Mouse (Mus musculus) subcutaneous adipose tissue, adult 2 months (tissue): Measurements from ENCODE around the gene Wbp1. TPM values are rescaled to one million over a fixed set of nuclear protein-coding genes. Genes with fewer than 3 reads are reported as not detected.

Experiments
- polyA plus RNA-seq: library from polyadenylated mRNA; depleted of rRNA; stranded (reverse); fragments of >200 nt; gene quantifications from 2 replicates; pipeline ENCODE4 v1.2.3, GENCODE M21; 2012; ENCODE audit warnings: low replicate concordance; rRNA removed

Gene Wbp1
- 165 and 170 TPM in 2 replicates for polyA plus RNA-seq

DNA sequence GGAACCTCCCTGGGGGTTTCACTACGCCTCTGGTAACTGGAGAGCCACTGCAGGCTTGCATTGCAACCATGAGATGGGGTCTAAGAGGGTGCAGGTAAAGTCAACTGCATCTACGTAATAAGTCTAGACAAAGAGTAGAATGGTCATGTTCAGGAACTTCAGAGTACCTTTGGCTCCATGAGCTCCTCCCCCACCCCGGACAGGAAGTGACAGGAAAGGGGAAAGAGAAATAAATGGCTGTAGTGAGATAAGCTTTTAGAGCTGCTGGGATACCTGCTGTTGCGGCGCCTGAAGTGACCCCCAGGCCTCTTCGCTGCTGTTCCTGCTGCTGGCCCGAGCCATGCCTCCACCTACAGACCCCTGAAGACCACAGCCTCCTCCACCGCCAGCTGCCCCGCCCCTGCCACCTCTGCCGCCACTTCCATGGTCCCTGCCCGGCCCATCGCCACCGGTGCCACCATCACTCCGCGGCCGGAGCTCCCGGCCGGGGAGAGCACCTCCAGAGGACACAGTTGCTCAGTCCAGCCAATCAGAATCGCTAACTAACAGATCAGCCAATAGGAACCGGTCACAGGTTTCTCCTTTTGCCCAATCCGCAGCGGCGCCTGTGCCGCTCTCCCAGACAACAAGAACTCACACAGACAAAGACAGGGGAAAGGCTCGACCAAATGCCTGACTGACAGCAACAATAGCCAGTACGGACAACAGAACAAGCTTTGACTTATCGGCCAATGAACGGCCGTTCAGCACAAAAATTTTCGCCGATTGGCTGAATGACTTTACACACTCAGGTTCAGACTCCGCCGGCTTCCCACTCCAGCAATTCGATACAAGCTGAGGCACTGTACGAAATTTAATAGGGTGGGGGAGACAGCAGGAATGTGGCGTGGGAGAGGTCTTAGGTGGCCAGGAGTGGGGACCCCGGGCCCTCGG lies at the start of gene Wbp1:
Gene Wbp1, minus strand, starts transcription at position 630 of the 933 bp plus-strand sequence.

DNA sequence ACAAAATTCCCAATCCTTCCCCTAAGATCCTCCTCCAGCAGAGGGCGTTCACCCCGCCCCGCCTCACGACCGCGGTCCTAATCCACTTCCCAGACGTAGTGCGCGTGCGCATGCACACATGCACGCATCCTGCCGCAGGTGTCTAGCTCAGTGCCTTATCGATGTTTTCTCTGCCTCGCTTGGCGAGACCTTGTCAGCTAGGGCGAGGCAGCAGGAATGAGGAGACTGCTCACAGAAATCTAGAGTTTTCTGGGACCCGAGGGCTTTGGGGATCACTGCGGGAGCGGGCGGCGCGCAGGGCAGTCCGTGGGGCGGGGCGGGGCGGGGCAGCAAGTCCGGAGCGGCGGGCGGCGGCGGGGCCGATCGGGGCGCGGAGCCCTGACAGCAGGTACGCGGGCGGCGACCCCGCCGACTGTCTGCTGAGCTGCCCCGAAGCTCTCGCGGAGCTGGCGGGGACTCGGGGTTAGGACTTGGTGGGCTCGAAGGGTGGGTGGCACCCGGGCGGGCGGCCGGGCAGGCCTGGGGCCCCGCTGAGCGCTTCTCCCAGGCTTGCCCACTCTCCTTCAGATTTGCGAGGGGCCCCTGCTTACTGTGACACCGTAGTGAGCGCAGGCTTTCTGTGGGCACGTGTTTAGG lies 44.4 kb upstream of the Wbp1 start, which contains the start of gene Dctn1:
Gene Dctn1, plus strand, starts transcription at position 314 of the 636 bp plus-strand sequence.

DNA sequence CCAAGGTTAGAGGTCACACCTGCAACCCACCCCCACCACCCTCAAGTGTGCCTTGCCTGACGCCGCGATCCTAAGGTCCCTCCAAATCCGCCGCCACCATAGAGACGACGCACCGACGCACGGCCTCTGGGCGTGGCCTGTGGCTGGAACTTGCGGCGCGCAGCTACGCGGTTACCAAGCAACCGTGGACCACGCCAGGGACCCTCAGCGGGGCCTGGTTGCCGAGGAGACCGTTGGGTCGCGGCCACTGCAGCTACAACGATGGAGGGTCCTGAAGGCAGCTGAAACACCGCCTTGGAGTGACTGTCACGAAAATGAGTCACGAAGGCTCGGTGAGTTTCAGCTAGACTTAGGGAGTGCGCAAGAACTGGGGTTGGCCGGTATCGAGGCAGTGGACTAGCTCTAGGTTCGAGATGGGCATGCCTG lies 34.9 kb upstream of the Wbp1 start, which contains the start of the genes Wdr54 and 1700003E16Rik:
Gene Wdr54, minus strand, starts transcription at position 139 of the 426 bp plus-strand sequence.
Gene 1700003E16Rik, plus strand, starts transcription at position 146 of the 426 bp plus-strand sequence.

DNA sequence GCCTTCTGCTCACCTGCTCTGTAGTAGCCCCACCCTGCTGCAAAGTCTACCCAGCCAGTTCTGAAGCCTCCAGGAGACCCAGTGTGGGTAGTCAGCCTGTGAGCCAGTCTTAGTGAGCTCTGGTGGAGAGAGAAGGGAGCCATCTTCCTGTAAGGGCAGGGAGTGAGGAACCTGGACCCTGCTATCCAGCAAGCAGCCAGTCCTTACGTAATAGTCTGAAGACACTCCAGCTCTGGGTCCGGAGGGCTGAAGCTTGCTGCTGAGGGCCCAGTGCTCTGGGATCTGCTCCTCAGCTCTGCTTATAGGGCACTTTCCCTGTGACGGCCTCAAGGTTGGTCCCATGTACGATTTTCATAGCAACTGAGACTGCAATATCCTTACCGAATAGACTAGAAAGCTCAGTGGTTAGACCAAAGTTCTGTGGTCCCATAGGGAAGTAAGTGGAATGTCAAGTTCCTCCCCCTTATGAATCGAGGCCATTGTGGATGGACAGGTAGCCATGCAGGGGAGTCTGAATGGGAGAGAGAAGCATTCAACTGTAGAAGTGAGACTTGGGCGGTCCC lies 13.7 kb upstream of the Wbp1 start, which contains the start of gene Rtkn:
Gene Rtkn, plus strand, starts transcription at position 513 of the 563 bp plus-strand sequence.

DNA sequence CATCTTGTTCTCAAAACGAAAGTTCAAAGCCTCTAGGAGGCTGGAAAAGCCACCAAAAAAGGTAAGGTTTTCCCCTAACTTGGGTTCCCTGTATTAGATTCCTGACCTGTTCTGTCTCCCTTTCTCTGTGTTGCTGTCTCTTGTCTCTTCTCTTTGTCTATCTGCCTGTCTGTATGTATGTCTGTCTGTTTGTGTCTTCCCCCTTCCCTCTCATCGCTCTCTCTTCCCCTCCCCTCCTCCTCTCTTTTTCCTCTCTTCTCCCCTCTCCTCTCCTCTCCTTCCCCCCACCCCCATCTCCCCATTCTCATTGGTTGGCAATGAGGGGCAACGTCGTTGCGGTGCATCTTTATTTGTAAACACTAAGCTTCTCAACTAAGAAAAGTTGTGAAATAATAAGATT lies 4.0 kb upstream of the Wbp1 start, which contains the start of gene Ino80b:
Gene Ino80b, minus strand, starts transcription at position 101 of the 400 bp plus-strand sequence.

DNA sequence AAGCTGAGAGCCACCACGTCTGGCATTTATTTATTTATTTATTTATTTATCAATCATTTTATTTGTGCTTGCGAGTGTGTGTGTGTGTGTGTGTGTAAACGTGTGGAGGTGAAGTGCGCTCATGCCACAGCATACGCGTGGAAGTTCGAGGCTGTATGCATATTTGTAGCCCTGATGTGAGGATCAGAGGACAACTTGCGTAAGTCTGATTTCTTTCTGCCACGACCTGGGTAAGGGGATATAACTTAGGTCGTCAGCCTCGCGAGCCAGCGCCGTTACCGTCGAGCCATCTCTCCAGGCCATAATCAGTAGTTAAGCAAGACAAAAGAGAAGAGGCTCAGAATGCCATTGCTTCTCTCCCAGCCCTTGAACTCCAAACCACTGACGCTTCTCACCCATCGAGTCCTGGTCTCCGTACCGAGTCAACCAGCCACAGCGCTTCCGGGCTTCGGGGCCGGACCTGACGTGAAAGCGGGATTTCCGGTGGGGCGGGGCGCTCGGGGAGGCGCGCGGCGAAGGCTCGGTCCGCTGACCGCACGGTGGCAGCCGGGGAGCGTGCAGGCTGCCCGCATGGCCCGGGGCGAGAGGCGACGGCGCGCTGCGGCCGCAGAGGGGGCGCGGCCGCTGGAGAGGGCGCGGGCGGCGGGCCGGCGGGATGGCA lies 6.2 kb downstream of the Wbp1 start, which contains the start of gene Mogs:
Gene Mogs, plus strand, starts transcription at position 486 of the 661 bp plus-strand sequence.

DNA sequence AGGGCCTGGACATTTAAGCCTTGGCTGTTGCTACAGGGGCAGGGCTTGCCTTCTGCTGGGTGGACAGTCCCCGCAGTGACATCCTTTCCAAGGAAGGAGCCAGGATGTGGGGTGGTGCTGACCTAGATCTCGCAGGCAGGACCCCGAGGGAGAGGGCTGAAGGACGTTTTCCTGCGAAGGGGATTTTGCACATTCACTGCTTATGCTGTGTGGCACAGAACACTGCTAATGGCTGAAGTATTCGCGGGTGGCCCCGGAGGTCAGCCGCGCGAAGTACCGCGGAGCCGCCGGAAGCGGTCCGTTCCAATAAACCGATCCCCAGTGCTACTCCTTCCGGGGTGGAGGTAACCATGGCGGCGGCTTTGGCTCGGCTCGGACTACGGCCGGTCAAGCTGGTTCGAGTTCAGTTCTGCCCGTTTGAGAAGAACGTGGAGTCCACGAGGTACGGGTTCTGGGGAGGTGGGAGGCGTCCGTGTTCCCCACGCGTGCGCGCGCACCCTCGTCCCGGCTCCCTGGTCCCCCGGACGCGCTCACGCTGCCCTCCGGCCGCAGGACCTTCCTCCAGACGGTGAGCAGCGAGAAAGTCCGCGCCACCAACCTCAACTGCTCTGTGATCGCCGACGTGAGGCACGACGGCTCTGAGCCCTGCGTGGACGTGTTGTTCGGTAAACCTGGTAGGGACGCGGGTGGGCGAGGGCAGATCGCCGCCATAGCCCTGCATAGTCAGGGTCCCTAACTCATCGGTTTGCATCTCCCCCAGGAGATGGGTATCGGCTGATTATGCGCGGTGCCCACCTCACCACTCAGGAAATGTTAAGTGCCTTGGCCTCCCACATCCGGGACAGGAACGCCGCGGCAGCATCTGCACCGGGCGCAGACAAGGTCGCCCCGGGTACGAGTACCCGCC lies 12.3 kb downstream of the Wbp1 start, which contains the start of gene Mrpl53:
Gene Mrpl53, plus strand, starts transcription at position 279 of the 907 bp plus-strand sequence.

DNA sequence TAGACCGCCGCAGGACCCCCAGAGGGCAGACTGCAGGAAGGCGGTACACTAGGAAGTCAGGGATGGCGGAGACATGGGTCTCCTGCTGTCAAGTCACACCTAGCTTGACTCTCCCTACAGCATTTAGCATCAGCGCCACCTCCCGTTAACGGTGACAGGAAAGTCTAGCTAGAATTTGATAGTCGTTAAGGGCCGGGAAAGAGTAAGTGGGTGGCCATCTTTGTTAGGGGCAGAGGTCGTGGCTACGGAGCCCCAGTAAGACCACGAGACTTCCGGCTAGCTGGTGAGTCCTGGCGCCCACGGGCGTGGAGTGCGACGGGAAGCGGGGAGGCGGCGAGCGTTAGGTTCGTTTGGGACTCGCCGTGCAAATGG lies 20.1 kb downstream of the Wbp1 start, which contains the start of the genes Ccdc142 and Gm42688:
Gene Ccdc142, plus strand, starts transcription at position 286 of the 372 bp plus-strand sequence.
Gene Gm42688, plus strand, starts transcription at position 302 of the 372 bp plus-strand sequence.

DNA sequence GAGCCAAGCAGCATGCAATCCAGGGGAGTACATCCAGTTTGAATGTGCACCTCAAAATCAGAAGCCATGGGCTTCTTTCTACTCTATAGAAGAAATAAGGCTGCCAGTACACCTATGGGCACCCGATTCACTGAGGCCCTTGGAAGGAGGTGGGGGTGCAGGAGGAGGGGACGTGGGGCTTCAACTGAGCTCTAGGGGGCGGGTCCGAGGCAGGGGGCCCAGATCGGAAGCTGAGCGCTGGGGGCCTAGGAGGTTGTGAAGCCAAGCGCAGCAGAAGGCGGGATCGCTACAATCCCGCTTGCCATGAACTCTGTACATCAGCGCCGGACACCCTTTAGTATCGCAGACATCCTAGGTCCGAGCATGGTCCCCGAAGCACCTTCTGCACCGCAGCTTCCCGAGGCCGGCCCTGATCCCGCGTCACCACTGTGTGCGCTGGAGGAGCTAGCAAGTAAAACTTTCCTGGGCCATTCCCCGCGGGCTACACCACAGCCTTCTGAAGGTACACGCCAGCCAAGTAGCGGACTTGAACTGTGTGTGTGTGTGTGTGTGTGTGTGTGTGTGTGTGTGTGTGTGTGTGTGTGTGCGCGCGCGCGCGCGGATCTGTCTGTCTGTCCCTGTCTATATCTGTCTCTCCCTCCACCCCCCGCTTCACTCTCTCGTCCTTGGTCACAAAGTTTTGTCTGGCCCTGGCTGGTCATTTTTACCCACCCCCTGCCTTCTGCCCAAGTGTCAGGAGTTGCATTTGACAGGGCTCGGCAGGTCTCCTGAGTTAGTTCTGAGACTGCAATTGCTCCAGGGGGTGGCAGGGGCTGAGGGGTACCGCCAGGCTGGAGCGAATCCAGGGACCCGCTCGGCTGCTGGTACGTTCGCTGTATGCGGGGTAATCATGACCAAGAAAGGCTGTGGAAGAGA lies 35.0 kb downstream of the Wbp1 start, which contains the start of gene Lbx2:
Gene Lbx2, plus strand, starts transcription at position 247 of the 915 bp plus-strand sequence.

DNA sequence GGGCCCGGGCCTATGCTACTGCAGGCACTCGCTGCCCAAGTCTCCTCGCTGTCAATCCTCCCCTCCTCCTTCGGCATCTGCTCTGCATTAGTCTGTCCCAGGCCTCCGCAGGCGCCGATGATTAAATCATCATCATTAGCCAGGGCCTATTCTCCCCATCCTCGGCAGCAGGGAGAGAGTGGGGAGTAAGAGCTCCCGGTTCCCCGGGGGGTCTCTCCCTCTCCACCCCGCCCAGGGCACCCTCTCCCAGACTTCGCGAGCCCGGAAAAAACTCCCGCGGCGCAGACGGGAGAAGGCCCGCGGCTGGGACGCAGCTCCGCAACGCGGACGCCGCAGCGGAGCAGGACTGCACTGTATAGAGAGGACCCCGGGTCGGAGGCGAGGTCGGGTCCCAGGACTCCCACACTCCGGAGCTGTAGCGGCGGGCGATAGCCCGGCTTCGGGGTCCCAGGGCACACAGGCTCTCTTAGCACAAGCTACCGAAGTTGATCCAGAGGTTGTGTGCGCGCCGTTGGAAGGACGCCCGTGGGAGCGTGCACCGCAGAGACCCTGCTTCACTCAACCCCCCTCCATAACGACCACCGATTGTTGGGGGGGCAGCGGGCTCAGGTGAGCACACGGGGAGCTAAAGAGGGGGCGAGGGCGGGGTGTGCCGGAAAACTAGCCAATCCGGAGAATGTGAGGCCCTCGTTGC lies 43.6 kb downstream of the Wbp1 start, which contains the start of gene Pcgf1:
Gene Pcgf1, plus strand, starts transcription at position 240 of the 694 bp plus-strand sequence.

DNA sequence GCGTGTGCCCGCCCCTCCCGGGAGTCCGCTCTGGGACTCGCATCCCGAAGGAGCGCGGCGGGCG lies 51.3 kb downstream of the Wbp1 start, which contains the start of gene Tlx2:
Gene Tlx2, minus strand, starts transcription at position 47 of the 64 bp plus-strand sequence.

Other genes with a start within 250 kb of the Wbp1 start
- gene Sema4f, start 181.8 kb downstream of the Wbp1 start, polyA plus RNA-seq, result 0.27 and 0.57 TPM in 2 replicates
- gene M1ap, start 174.7 kb downstream of the Wbp1 start, polyA plus RNA-seq, result 0.57 and 0.59 TPM in 2 replicates
- 11.2 and 13.9 TPM in 2 replicates for gene Dok1, start 88.1 kb downstream of the Wbp1 start, polyA plus RNA-seq
- 10.1 and 23.6 TPM in 2 replicates for gene Loxl3, start 87.4 kb downstream of the Wbp1 start, polyA plus RNA-seq
- gene Aup1, start 67.0 kb downstream of the Wbp1 start, polyA plus RNA-seq, result 309 and 367 TPM in 2 replicates
- gene Htra2, start 66.3 kb downstream of the Wbp1 start, polyA plus RNA-seq, result 57.1 and 73.9 TPM in 2 replicates
- gene Dqx1, start 63.7 kb downstream of the Wbp1 start, polyA plus RNA-seq, result 1.7 and 2.6 TPM in 2 replicates
- not detected in 2 replicates for gene Tlx2, start 51.3 kb downstream of the Wbp1 start, polyA plus RNA-seq
- gene Pcgf1, start 43.7 kb downstream of the Wbp1 start, polyA plus RNA-seq, result 21.1 and 28.1 TPM in 2 replicates
- 2.4 and 3.2 TPM in 2 replicates for gene Lbx2, start 35.2 kb downstream of the Wbp1 start, polyA plus RNA-seq
- 4.7 and 10.3 TPM in 2 replicates for gene Ccdc142, start 20.0 kb downstream of the Wbp1 start, polyA plus RNA-seq
- 4.1 and 7.8 TPM in 2 replicates for gene Gm42688, start 19.9 kb downstream of the Wbp1 start, polyA plus RNA-seq
- gene Mrpl53, start 12.5 kb downstream of the Wbp1 start, polyA plus RNA-seq, result 76.4 and 94.6 TPM in 2 replicates
- 27.7 and 77.1 TPM in 2 replicates for gene Mogs, start 6.1 kb downstream of the Wbp1 start, polyA plus RNA-seq
- 13.5 and 28.2 TPM in 2 replicates for gene Ino80b, start 3.9 kb upstream of the Wbp1 start, polyA plus RNA-seq
- 19.8 and 52.2 TPM in 2 replicates for gene Rtkn, start 13.9 kb upstream of the Wbp1 start, polyA plus RNA-seq
- 1.1 and 6.5 TPM in 2 replicates for gene Wdr54, start 34.8 kb upstream of the Wbp1 start, polyA plus RNA-seq
- 0.11 and 0.48 TPM in 2 replicates for gene 1700003E16Rik, start 34.8 kb upstream of the Wbp1 start, polyA plus RNA-seq
- gene Dctn1, start 44.4 kb upstream of the Wbp1 start, polyA plus RNA-seq, result 126 and 138 TPM in 2 replicates
- 0.05 and 0.11 TPM in 2 replicates for gene Slc4a5, start 98.3 kb upstream of the Wbp1 start, polyA plus RNA-seq
- 3.6 and 9.0 TPM in 2 replicates for gene Mthfd2, start 204.3 kb upstream of the Wbp1 start, polyA plus RNA-seq
- 34.8 and 47.1 TPM in 2 replicates for gene Mob1a, start 204.5 kb upstream of the Wbp1 start, polyA plus RNA-seq
- 19.9 and 37.7 TPM in 2 replicates for gene Bola3, start 227.6 kb upstream of the Wbp1 start, polyA plus RNA-seq